ENCODE assay signal across 10 mouse cellular contexts in genomic region chr6:29143608-29144007, GRCm38 (mm10). TPM values are rescaled to one million over a fixed set of nuclear protein-coding genes. Genes with fewer than 3 reads are reported as not detected.
DNase-seq lines count a peak whose midpoint lies in the region; ATAC-seq and TF ChIP-seq lines count a peak whose summit lies in the region.
"Had no signal": no experiment of that assay in that cellular context is flagged by ENCODE, and none has a peak within 500 bp of the region (broad histone marks: within the 10 kb centered on the region; RNA-seq: fewer than 3 reads in every experiment).

No protein-coding gene starts in this region.

- no peak overlapping the region for H3K4me3 ChIP-seq in hindbrain, embryonic 11.5 days (ENCODE audit: low read depth, low read length)
- H3K4me3 ChIP-seq in hindbrain, embryonic 13.5 days = no peak overlapping the region
- no peak overlapping the region for H3K4me3 ChIP-seq in forebrain, embryonic 15.5 days
- no peak overlapping the region for H3K4me3 ChIP-seq in layer of hippocampus, adult 2 months
- H3K4me3 ChIP-seq: limb, embryonic 15.5 days; stomach, embryonic 15.5 days had no signal

- no peaks in the 10 kb centered on the region for H3K27me3 ChIP-seq in hindbrain, embryonic 11.5 days (ENCODE audit: control insufficient read depth, insufficient read depth, low read length)
- no peaks in the 10 kb centered on the region for H3K27me3 ChIP-seq in hindbrain, embryonic 13.5 days
- H3K27me3 ChIP-seq in forebrain, embryonic 15.5 days = no peaks in the 10 kb centered on the region
- H3K27me3 ChIP-seq: limb, embryonic 15.5 days; stomach, embryonic 15.5 days had no signal

- ATAC-seq in hindbrain, embryonic 11.5 days (ENCODE audit: low FRiP score) = no peak
- ATAC-seq in hindbrain, embryonic 13.5 days (ENCODE audit: low FRiP score) = no peak
- ATAC-seq in CD4-positive, CD25-positive, alpha-beta regulatory T cell, adult 4 months = peak; percentile 54
- ATAC-seq in forebrain, embryonic 15.5 days (replicated peaks) = peak; percentile 63; the same call in 1 of the 2 replicates
- ATAC-seq in megakaryocyte progenitor cell, adult 5-6 weeks (replicated peaks; ENCODE audit: poor library complexity) = peak; percentile 79

- 41% methylated on average over 5 of the region's 5 CpGs for WGBS in hindbrain, embryonic 11.5 days
- WGBS in hindbrain, embryonic 13.5 days = 36% methylated on average over 5 of the region's 5 CpGs
- WGBS in forebrain, embryonic 15.5 days = 39% methylated on average over 5 of the region's 5 CpGs

- no peak overlapping the region for H3K9ac ChIP-seq in hindbrain, embryonic 11.5 days (ENCODE audit: low read depth, low read length)
- H3K9ac ChIP-seq in hindbrain, embryonic 13.5 days = no peak overlapping the region
- H3K9ac ChIP-seq in forebrain, embryonic 15.5 days (replicated peaks) = no peak overlapping the region
- H3K9ac ChIP-seq: limb, embryonic 15.5 days; stomach, embryonic 15.5 days had no signal

- H3K9me3 ChIP-seq in hindbrain, embryonic 11.5 days (ENCODE audit: control insufficient read depth, low read length) = no peaks in the 10 kb centered on the region
- H3K9me3 ChIP-seq in hindbrain, embryonic 13.5 days = no peaks in the 10 kb centered on the region
- no peaks in the 10 kb centered on the region for H3K9me3 ChIP-seq in forebrain, embryonic 15.5 days
- H3K9me3 ChIP-seq: limb, embryonic 15.5 days; stomach, embryonic 15.5 days had no signal

- H3K36me3 ChIP-seq in hindbrain, embryonic 11.5 days (ENCODE audit: control insufficient read depth, insufficient read depth, low read length) = no peaks in the 10 kb centered on the region
- H3K36me3 ChIP-seq in hindbrain, embryonic 13.5 days = peaks cover 29% of the 10 kb centered on the region
- H3K36me3 ChIP-seq in forebrain, embryonic 15.5 days = peaks cover 16% of the 10 kb centered on the region

- no peak overlapping the region for H3K4me2 ChIP-seq in hindbrain, embryonic 11.5 days (replicated peaks; ENCODE audit: low read depth, low read length)
- H3K4me2 ChIP-seq in hindbrain, embryonic 13.5 days = no peak overlapping the region
- H3K4me2 ChIP-seq in forebrain, embryonic 15.5 days (replicated peaks) = no peak overlapping the region
- H3K4me2 ChIP-seq: limb, embryonic 15.5 days; stomach, embryonic 15.5 days had no signal

- peak; percentile 99 for TF ChIP-seq CTCF in layer of hippocampus, adult 2 months (conservative IDR thresholded peaks at IDR 0.05)

- peak; percentile 76 for DNase-seq in hindbrain, embryonic 11.5 days (ENCODE audit: low spot score)
- DNase-seq in c-Kit-positive CD71-positive TER-119-negative erythroid progenitor cells, embryonic 14.5 days (ENCODE audit: low read depth) = peak; percentile 21
- DNase-seq in layer of hippocampus, adult 2 months (ENCODE audit: low spot score in 2 of 2) = peak; percentile 73 to 80
- peak; percentile 29 for DNase-seq in thymus, postnatal 0 days (ENCODE audit: low spot score)

- no peak overlapping the region for H3K27ac ChIP-seq in hindbrain, embryonic 11.5 days (ENCODE audit: low read depth, low read length)
- no peak overlapping the region for H3K27ac ChIP-seq in hindbrain, embryonic 13.5 days
- no peak overlapping the region for H3K27ac ChIP-seq in forebrain, embryonic 15.5 days (replicated peaks)
- no peak overlapping the region for H3K27ac ChIP-seq in layer of hippocampus, adult 2 months
- H3K27ac ChIP-seq: limb, embryonic 15.5 days; stomach, embryonic 15.5 days had no signal

- no peaks in the 10 kb centered on the region for H3K4me1 ChIP-seq in hindbrain, embryonic 11.5 days (replicated peaks; ENCODE audit: control insufficient read depth, insufficient read depth, low read length)
- H3K4me1 ChIP-seq in hindbrain, embryonic 13.5 days (replicated peaks) = no peaks in the 10 kb centered on the region
- H3K4me1 ChIP-seq in forebrain, embryonic 15.5 days = no peaks in the 10 kb centered on the region
- H3K4me1 ChIP-seq: limb, embryonic 15.5 days; stomach, embryonic 15.5 days had no signal

RNA-seq across cellular contexts. Expression of gene Rbm28, which starts 21.2 kb away (rescaled TPM):
- 68.1 and 69.0 TPM in 2 replicates for polyA plus RNA-seq in hindbrain, embryonic 11.5 days (2014; fragmentation: Nextera tagmentation; extraction: Ambion mirVana)
- polyA plus RNA-seq in hindbrain, embryonic 13.5 days (2015; fragmentation: Nextera tagmentation; extraction: Ambion mirVana) = 41.2 and 41.5 TPM in 2 replicates
- 10 to 100 TPM; 60.2 to 62.8 TPM for polyA plus RNA-seq in CD4-positive, CD25-positive, alpha-beta regulatory T cell, adult 4 months (2017; shearing (Covaris generic))
- polyA plus RNA-seq in forebrain, embryonic 15.5 days (2015; fragmentation: Nextera tagmentation; extraction: Ambion mirVana) = 41.4 and 41.6 TPM in 2 replicates
- total RNA-seq in layer of hippocampus, adult 2 months (2021) = 10 to 100 TPM; 43.6 to 51.0 TPM
- total RNA-seq in megakaryocyte progenitor cell, adult 5-6 weeks (2015) = 46.3 and 59.0 TPM in 2 replicates
- total RNA-seq in megakaryocyte progenitor cell, adult 5-6 weeks (2017) = 47.4 and 79.8 TPM in 2 replicates
- 30.7 and 31.0 TPM in 2 replicates for polyA plus RNA-seq in thymus, postnatal 0 days (2015; fragmentation: Nextera tagmentation; extraction: Ambion mirVana)

RNA-seq across cellular contexts. Expression of gene Prrt4, which starts 35.8 kb away (rescaled TPM):
- 0.60 and 1.7 TPM in 2 replicates for polyA plus RNA-seq in hindbrain, embryonic 11.5 days (2014; fragmentation: Nextera tagmentation; extraction: Ambion mirVana)
- polyA plus RNA-seq in hindbrain, embryonic 13.5 days (2015; fragmentation: Nextera tagmentation; extraction: Ambion mirVana) = 4.7 and 4.8 TPM in 2 replicates
- under 1 TPM; 0.16 to 0.28 TPM for polyA plus RNA-seq in CD4-positive, CD25-positive, alpha-beta regulatory T cell, adult 4 months (2017; shearing (Covaris generic))
- polyA plus RNA-seq in forebrain, embryonic 15.5 days (2015; fragmentation: Nextera tagmentation; extraction: Ambion mirVana) = 4.5 and 4.7 TPM in 2 replicates
- 1 to 10 TPM; 2.6 to 2.7 TPM for total RNA-seq in layer of hippocampus, adult 2 months (2021)
- not detected in 2 replicates for total RNA-seq in megakaryocyte progenitor cell, adult 5-6 weeks (2015)
- total RNA-seq in megakaryocyte progenitor cell, adult 5-6 weeks (2017) = not detected in 2 replicates
- 0.05 and 0.09 TPM in 2 replicates for polyA plus RNA-seq in thymus, postnatal 0 days (2015; fragmentation: Nextera tagmentation; extraction: Ambion mirVana)

Comparison
In these comparisons a context has a peak if more than half of its experiments do, and no peak if none do; other contexts are left out.
1. ATAC-seq: peak in CD4-positive, CD25-positive, alpha-beta regulatory T cell, adult 4 months (single experiment), forebrain, embryonic 15.5 days (single experiment) and megakaryocyte progenitor cell, adult 5-6 weeks (single experiment); none in hindbrain, embryonic 11.5 days (single experiment) and hindbrain, embryonic 13.5 days (single experiment).
2. DNase-seq: peak in every context shown above with its lines; median percentile 76 in layer of hippocampus, adult 2 months; 76 in hindbrain, embryonic 11.5 days; 29 in thymus, postnatal 0 days; 21 in c-Kit-positive CD71-positive TER-119-negative erythroid progenitor cells, embryonic 14.5 days.